Mouse (Mus musculus): Measurements from ENCODE around the gene Esrrg. TPM values are rescaled to one million over a fixed set of nuclear protein-coding genes. Genes with fewer than 3 reads are reported as not detected.
A peak's percentile ranks its signal among the peaks of the same experiment; 100 is the strongest.

Esrrg gene
- total and polyA plus RNA-seq, 2 experiments from 2014 or later, result 28.0 to 41.6 TPM

- DNase-seq (ENCODE audit: low spot score) (no peak), ATAC-seq (no peak)
- Histone ChIP-seq H3K27ac (no peak overlapping the region), H3K9ac (replicated peaks; ENCODE audit: low read length) (no peak overlapping the region), H3K9me3 (ENCODE audit: low read length) (no peaks in the 10 kb centered on the region), H3K36me3 (ENCODE audit: insufficient read depth, low read length) (no peaks in the 10 kb centered on the region), H3K4me2 (ENCODE audit: low read depth, low read length) (no peak overlapping the region), H3K27me3 (ENCODE audit: insufficient read depth, low read length) (no peaks in the 10 kb centered on the region), H3K4me3 (ENCODE audit: low read length) (no peak overlapping the region), H3K4me1 (ENCODE audit: insufficient read depth, low read length) (no peaks in the 10 kb centered on the region)
- TF ChIP-seq CTCF (IDR thresholded peaks at IDR 0.05; ENCODE audit: low read depth), result no peak
- WGBS, result 70% methylated on average over 10 of the region's 10 CpGs
Measured at GRCm38 (mm10) chr1:187674771-187675186, 66.2 kb downstream of the Esrrg start.

GRCm38 (mm10) chr1:187676626-187677025 lies 68.0 kb downstream of the Esrrg start:
- 78% methylated on average over 10 of the region's 10 CpGs for WGBS
- ATAC-seq (no peak), DNase-seq (ENCODE audit: low spot score) (no peak)
- H3K27me3 ChIP-seq (ENCODE audit: insufficient read depth, low read length), result no peaks in the 10 kb centered on the region
- H3K36me3 ChIP-seq (ENCODE audit: insufficient read depth, low read length), result no peaks in the 10 kb centered on the region
- H3K27ac ChIP-seq, result no peak overlapping the region
- H3K4me1 ChIP-seq (ENCODE audit: insufficient read depth, low read length), result no peaks in the 10 kb centered on the region
- no peak overlapping the region for H3K9ac ChIP-seq (replicated peaks; ENCODE audit: low read length)
- no peak for TF ChIP-seq CTCF (IDR thresholded peaks at IDR 0.05; ENCODE audit: low read depth)
- H3K4me2 ChIP-seq (ENCODE audit: low read depth, low read length), result no peak overlapping the region
- no peaks in the 10 kb centered on the region for H3K9me3 ChIP-seq (ENCODE audit: low read length)
- H3K4me3 ChIP-seq (ENCODE audit: low read length), result no peak overlapping the region

DNA sequence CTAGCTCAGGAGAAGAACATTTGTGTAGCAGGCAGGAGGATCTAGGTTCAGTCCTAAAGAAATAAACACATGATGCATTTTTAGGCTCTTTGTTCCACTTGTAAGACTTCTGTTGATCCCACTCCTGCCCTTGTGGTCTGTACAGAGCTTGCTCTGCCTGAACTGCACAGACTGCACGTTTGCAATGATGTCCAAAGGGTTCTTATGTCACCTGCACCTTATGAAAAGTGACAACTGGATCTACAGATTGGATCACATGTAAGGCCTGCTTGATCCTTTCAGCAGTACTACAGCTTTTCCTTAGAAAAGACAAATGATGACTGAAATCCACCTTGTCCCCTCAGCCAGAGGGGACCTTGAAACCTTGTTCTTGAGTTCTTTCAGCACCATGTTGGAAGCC lies 70.7 kb downstream of the Esrrg start:
- no peak overlapping the region for H3K4me2 ChIP-seq (ENCODE audit: low read depth, low read length)

DNA sequence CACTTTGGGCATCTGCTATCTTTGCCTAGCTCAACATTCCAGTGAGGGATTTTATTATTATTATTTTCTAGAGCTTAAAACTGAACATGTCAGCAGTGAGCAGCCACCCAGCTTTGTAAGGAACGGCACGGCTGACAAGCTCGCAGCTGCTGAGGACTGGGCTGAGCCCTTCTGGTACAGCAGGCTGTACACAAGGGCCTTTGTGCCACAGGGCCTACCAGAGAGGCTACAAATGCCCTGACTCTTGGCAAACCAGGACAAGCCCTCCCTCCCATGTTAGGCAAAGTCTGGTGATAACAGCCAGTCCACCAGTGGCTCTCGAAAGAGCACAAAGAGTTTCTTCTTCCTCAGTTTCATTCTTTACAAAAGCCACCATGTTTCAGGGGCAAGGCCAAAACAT lies 75.9 kb downstream of the Esrrg start:
- peak; percentile 72; the same call in 1 of the 2 replicates for ATAC-seq

More for the DNA sequence above, 70.7 kb downstream of the Esrrg start:
- H3K4me3 ChIP-seq (ENCODE audit: low read length), result no peak overlapping the region
- H3K36me3 ChIP-seq (ENCODE audit: insufficient read depth, low read length), result no peaks in the 10 kb centered on the region
- TF ChIP-seq CTCF (IDR thresholded peaks at IDR 0.05; ENCODE audit: low read depth), result no peak
- no peak overlapping the region for H3K27ac ChIP-seq
- no peaks in the 10 kb centered on the region for H3K4me1 ChIP-seq (ENCODE audit: insufficient read depth, low read length)
- ATAC-seq, result no peak
- H3K9me3 ChIP-seq (ENCODE audit: low read length), result no peaks in the 10 kb centered on the region
- no peak for DNase-seq (ENCODE audit: low spot score)
- WGBS, result 66% methylated on average over 1 of the region's 1 CpGs
- no peaks in the 10 kb centered on the region for H3K27me3 ChIP-seq (ENCODE audit: insufficient read depth, low read length)
- no peak overlapping the region for H3K9ac ChIP-seq (replicated peaks; ENCODE audit: low read length)

DNA sequence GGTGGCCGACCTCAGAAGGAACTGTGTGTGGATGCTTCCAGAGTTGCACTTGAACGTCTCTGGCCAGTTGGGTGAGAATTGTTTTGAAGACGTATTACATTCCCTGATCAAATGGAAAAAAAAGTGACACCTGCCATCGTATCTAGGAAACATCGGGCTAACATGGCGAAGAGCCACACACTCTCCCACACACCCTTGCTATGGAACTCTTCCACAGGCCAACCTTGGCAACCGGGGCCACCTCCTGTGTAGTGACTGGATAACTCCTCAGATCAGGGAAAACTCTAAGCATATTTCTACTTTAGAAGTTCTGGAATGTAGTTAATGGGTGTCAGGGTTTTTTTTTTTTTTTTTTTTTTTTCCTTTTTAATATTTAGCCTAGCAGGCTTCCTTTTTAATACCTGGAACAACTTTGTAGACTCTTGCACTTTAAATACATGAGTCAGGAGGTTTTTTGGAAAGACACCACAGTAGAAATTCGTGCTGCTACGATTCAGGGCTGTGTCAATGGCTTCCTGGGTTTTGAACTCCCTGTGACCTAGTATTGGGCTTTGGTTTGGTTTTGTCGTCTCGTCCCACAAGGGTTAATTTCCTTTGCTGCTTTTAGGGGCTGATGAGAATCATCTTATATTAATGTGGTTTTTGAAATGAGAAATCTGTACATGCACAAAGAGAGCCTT lies 83.4 kb downstream of the Esrrg start:
- no peak for TF ChIP-seq CTCF (IDR thresholded peaks at IDR 0.05; ENCODE audit: low read depth)
- ATAC-seq (no peak), DNase-seq (ENCODE audit: low spot score) (no peak)
- no peaks in the 10 kb centered on the region for H3K27me3 ChIP-seq (ENCODE audit: insufficient read depth, low read length)
- H3K4me1 ChIP-seq (ENCODE audit: insufficient read depth, low read length), result no peaks in the 10 kb centered on the region
- H3K9ac ChIP-seq (replicated peaks; ENCODE audit: low read length), result no peak overlapping the region
- no peak overlapping the region for H3K4me2 ChIP-seq (ENCODE audit: low read depth, low read length)
- no peak overlapping the region for H3K27ac ChIP-seq
- H3K36me3 ChIP-seq (ENCODE audit: insufficient read depth, low read length), result no peaks in the 10 kb centered on the region
- H3K9me3 ChIP-seq (ENCODE audit: low read length), result no peaks in the 10 kb centered on the region
- H3K4me3 ChIP-seq (ENCODE audit: low read length), result no peak overlapping the region
- WGBS, result 82% methylated on average over 11 of the region's 11 CpGs

More for the DNA sequence above, 75.9 kb downstream of the Esrrg start:
- Histone ChIP-seq H3K4me2 (ENCODE audit: low read depth, low read length) (no peak overlapping the region), H3K36me3 (ENCODE audit: insufficient read depth, low read length) (no peaks in the 10 kb centered on the region), H3K9me3 (ENCODE audit: low read length) (no peaks in the 10 kb centered on the region), H3K9ac (replicated peaks; ENCODE audit: low read length) (no peak overlapping the region), H3K4me1 (ENCODE audit: insufficient read depth, low read length) (no peaks in the 10 kb centered on the region), H3K4me3 (ENCODE audit: low read length) (no peak overlapping the region), H3K27me3 (ENCODE audit: insufficient read depth, low read length) (no peaks in the 10 kb centered on the region), H3K27ac (no peak overlapping the region)
- WGBS, result 64% methylated on average over 4 of the region's 4 CpGs
- DNase-seq (ENCODE audit: low spot score), result peak; percentile 28
- no peak for TF ChIP-seq CTCF (IDR thresholded peaks at IDR 0.05; ENCODE audit: low read depth)

GRCm38 (mm10) chr1:187694865-187695264 lies 86.3 kb downstream of the Esrrg start:
- H3K9ac ChIP-seq (replicated peaks; ENCODE audit: low read length), result no peak overlapping the region
- H3K4me2 ChIP-seq (ENCODE audit: low read depth, low read length), result no peak overlapping the region
- no peak overlapping the region for H3K4me3 ChIP-seq (ENCODE audit: low read length)
- no peak for TF ChIP-seq CTCF (IDR thresholded peaks at IDR 0.05; ENCODE audit: low read depth)
- H3K27ac ChIP-seq, result no peak overlapping the region
- 39% methylated on average over 4 of the region's 4 CpGs for WGBS
- no peaks in the 10 kb centered on the region for H3K36me3 ChIP-seq (ENCODE audit: insufficient read depth, low read length)
- ATAC-seq, result no peak
- no peaks in the 10 kb centered on the region for H3K27me3 ChIP-seq (ENCODE audit: insufficient read depth, low read length)
- no peaks in the 10 kb centered on the region for H3K9me3 ChIP-seq (ENCODE audit: low read length)
- H3K4me1 ChIP-seq (ENCODE audit: insufficient read depth, low read length), result no peaks in the 10 kb centered on the region
- no peak for DNase-seq (ENCODE audit: low spot score)

GRCm38 (mm10) chr1:187698201-187698600 lies 89.6 kb downstream of the Esrrg start:
- no peak for TF ChIP-seq CTCF (IDR thresholded peaks at IDR 0.05; ENCODE audit: low read depth)
- Histone ChIP-seq H3K27ac (no peak overlapping the region), H3K9ac (replicated peaks; ENCODE audit: low read length) (no peak overlapping the region), H3K4me2 (ENCODE audit: low read depth, low read length) (no peak overlapping the region), H3K4me1 (ENCODE audit: insufficient read depth, low read length) (no peaks in the 10 kb centered on the region), H3K4me3 (ENCODE audit: low read length) (no peak overlapping the region), H3K36me3 (ENCODE audit: insufficient read depth, low read length) (no peaks in the 10 kb centered on the region), H3K9me3 (ENCODE audit: low read length) (no peaks in the 10 kb centered on the region), H3K27me3 (ENCODE audit: insufficient read depth, low read length) (no peaks in the 10 kb centered on the region)
- ATAC-seq (no peak), DNase-seq (ENCODE audit: low spot score) (no peak)
- WGBS, result 86% methylated on average over 9 of the region's 9 CpGs
